Comparison of ENCODE assay signal across 8 mouse cellular contexts in the genomic region with DNA sequence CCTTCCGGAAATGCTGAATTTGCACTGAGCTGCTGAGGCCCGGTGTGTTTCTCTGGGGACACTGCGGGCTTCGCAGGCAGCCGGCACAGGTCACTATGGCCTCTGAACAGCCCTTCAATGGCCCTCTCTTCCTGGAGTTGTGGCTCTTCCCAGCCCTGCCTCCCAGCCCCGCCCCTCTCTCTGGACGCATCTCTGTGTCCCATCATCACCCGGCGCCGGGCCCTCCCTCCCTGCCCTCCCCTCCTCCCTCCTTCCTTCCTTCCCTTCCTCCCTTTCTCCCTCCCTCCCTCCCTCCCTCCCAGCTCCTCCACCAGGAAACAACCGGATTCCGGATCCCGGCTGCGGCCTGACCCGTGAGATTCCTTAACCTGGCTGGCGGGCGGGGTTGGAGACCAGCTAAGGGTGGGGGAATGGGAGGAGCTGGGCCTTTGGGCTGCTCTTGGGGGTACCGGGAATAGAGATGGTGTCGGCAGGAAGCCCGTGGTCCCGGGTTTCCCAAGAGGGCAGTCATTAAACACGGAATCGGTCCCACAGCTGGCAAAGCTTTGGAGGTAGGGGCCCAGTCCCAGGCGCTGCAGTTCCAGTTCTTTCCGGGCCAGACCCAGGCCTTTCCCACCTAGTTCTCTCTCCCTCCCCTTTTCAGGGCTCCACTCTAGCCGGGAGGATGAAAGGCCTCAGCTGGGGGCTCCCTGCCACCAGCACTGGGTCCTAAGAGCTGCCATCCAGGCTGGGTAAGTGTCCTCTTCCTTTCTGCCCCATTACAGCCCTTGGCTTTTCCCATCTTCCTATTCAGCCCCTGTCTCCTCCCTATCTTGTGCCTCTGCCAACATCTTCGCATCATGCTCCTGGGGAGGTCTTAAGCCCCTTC. TPM values are rescaled to one million over a fixed set of nuclear protein-coding genes. Genes with fewer than 3 reads are reported as not detected.
DNase-seq lines count a peak whose midpoint lies in the region; ATAC-seq and TF ChIP-seq lines count a peak whose summit lies in the region.

A gene (plus strand): TSS at position 224 of the 868 bp plus-strand sequence.
A gene (plus strand): TSS at position 288 of the 868 bp plus-strand sequence.

- peak within 1 kb of the TSS; percentile 83 for H3K9ac ChIP-seq in forebrain, postnatal 0 days
- peak within 1 kb of the TSS; percentile 79 for H3K9ac ChIP-seq in lung, embryonic 16.5 days (ENCODE audit: low read length)

- 2% methylated on average over 27 of the region's 27 CpGs for WGBS in forebrain, postnatal 0 days
- under 1% methylated on average over 26 of the region's 27 CpGs for WGBS in lung, embryonic 16.5 days

- H3K36me3 ChIP-seq in forebrain, postnatal 0 days (ENCODE audit: insufficient read depth), result peaks cover 17% of the 10 kb centered on the region
- H3K36me3 ChIP-seq in lung, embryonic 16.5 days (ENCODE audit: control insufficient read depth, insufficient read depth, low read length), result no peaks in the 10 kb centered on the region

- ATAC-seq in forebrain, postnatal 0 days, result peak; percentile 91
- ATAC-seq in lung, embryonic 16.5 days (ENCODE audit: low read depth), result peak; percentile 92

- DNase-seq in MN1 (ENCODE audit: low spot score), result peak; percentile 85
- DNase-seq in cerebellum, adult 9-10 months, result peak; percentile 81
- peak; percentile 86 for DNase-seq in forebrain, postnatal 0 days
- DNase-seq in heart, postnatal 4 days, result peak; percentile 88
- DNase-seq in layer of hippocampus, adult 8-10 months (ENCODE audit: low spot score in 2 of 2), result peak in 1 of 2 experiments; percentile 60
- peak; percentile 57 for DNase-seq in ovary, postnatal 10 days (ENCODE audit: low spot score)
- DNase-seq in thymus, postnatal 4 days, result peak; percentile 56

- H3K27me3 ChIP-seq in forebrain, postnatal 0 days (ENCODE audit: insufficient read depth, low read length), result no peaks in the 10 kb centered on the region
- H3K27me3 ChIP-seq in lung, embryonic 16.5 days (ENCODE audit: control insufficient read depth, insufficient read depth, low read depth, low read length), result no peaks in the 10 kb centered on the region; the same call in 1 of the 2 replicates

- H3K4me3 ChIP-seq in forebrain, postnatal 0 days (ENCODE audit: low read depth, low read length), result peak within 1 kb of the TSS; percentile 77
- peak within 1 kb of the TSS; percentile 65 for H3K4me3 ChIP-seq in lung, embryonic 16.5 days (ENCODE audit: low read length)

- TF ChIP-seq CTCF in forebrain, postnatal 0 days (IDR thresholded peaks at IDR 0.05; ENCODE audit: low read depth), result no peak

- H3K27ac ChIP-seq in forebrain, postnatal 0 days (ENCODE audit: low read depth, low read length), result peak within 1 kb of the TSS; percentile 89
- peak within 1 kb of the TSS; percentile 95 for H3K27ac ChIP-seq in lung, embryonic 16.5 days (ENCODE audit: low read length)

- peaks cover 15% of the 10 kb centered on the region; the same call in 1 of the 2 replicates for H3K4me1 ChIP-seq in forebrain, postnatal 0 days (ENCODE audit: insufficient read depth)
- H3K4me1 ChIP-seq in lung, embryonic 16.5 days (replicated peaks; ENCODE audit: control insufficient read depth, insufficient read depth, low read length), result peaks cover 9% of the 10 kb centered on the region

- peak within 1 kb of the TSS; percentile 80 for H3K4me2 ChIP-seq in forebrain, postnatal 0 days (ENCODE audit: low read depth)
- peak within 1 kb of the TSS; percentile 79 for H3K4me2 ChIP-seq in lung, embryonic 16.5 days (ENCODE audit: low read depth, low read length)

- H3K9me3 ChIP-seq in forebrain, postnatal 0 days (ENCODE audit: low read length), result no peaks in the 10 kb centered on the region
- no peaks in the 10 kb centered on the region for H3K9me3 ChIP-seq in lung, embryonic 16.5 days (ENCODE audit: control insufficient read depth, low read length)

RNA-seq across cellular contexts. Expression of the first gene that starts in this region (rescaled TPM):
- total RNA-seq in forebrain, postnatal 0 days (2014; rRNA removed), result 33.2 and 38.0 TPM in 2 replicates
- 2.5 and 2.9 TPM in 2 replicates for polyA plus RNA-seq in forebrain, postnatal 0 days (2015; fragmentation: Nextera tagmentation; extraction: Ambion mirVana)
- 10 to 100 TPM; 37.5 to 39.2 TPM for total RNA-seq in heart, postnatal 4 days (2021)
- total RNA-seq in layer of hippocampus, adult 8-10 months (2022), result 100 to 1,000 TPM; 117 to 125 (median 121) TPM
- 3.4 and 4.2 TPM in 2 replicates for polyA plus RNA-seq in lung, embryonic 16.5 days (2015; fragmentation: Nextera tagmentation; extraction: Ambion mirVana)

RNA-seq across cellular contexts. Expression of the second gene that starts in this region (rescaled TPM):
- total RNA-seq in forebrain, postnatal 0 days (2014; rRNA removed), result 3.1 TPM in 1 of 2 replicates, not detected in the other
- 0.30 and 0.89 TPM in 2 replicates for polyA plus RNA-seq in forebrain, postnatal 0 days (2015; fragmentation: Nextera tagmentation; extraction: Ambion mirVana)
- 1 to 10 TPM; 3.0 to 3.9 TPM for total RNA-seq in heart, postnatal 4 days (2021)
- 10 to 100 TPM in 1 of 4 experiments, not detected in 3; 25.6 TPM for total RNA-seq in layer of hippocampus, adult 8-10 months (2022)
- not detected in 2 replicates for polyA plus RNA-seq in lung, embryonic 16.5 days (2015; fragmentation: Nextera tagmentation; extraction: Ambion mirVana)
